ENCODE assay signal across 23 mouse cellular contexts in genomic region chr19:56370389-56371150, GRCm38 (mm10). TPM values are rescaled to one million over a fixed set of nuclear protein-coding genes. Genes with fewer than 3 reads are reported as not detected.
A peak's percentile ranks its signal among the peaks of the same experiment; 100 is the strongest.
DNase-seq lines count a peak whose midpoint lies in the region; ATAC-seq and TF ChIP-seq lines count a peak whose summit lies in the region.
"Had no signal": no experiment of that assay in that cellular context is flagged by ENCODE, and none has a peak within 500 bp of the region (broad histone marks: within the 10 kb centered on the region; RNA-seq: fewer than 3 reads in every experiment).

No protein-coding gene starts in this region.

- H3K27ac ChIP-seq in gastrocnemius, adult 2 months: peak overlapping the region; percentile 5; the same call in 1 of the 2 replicates
- H3K27ac ChIP-seq: embryonic facial prominence, embryonic 15.5 days; forebrain, embryonic 10.5 days; forebrain, embryonic 15.5 days; heart, embryonic 10.5 days; hindbrain, embryonic 13.5 days; hindbrain, postnatal 0 days had no signal

- H3K4me3 ChIP-seq in gastrocnemius, adult 2 months: no peak overlapping the region
- H3K4me3 ChIP-seq in megakaryocyte, embryonic 14.5 days (replicated peaks): peak overlapping the region; percentile 50
- H3K4me3 ChIP-seq: embryonic facial prominence, embryonic 15.5 days; erythroblast, embryonic 14.5 days; forebrain, embryonic 10.5 days; forebrain, embryonic 15.5 days; heart, embryonic 10.5 days; hindbrain, embryonic 13.5 days had no signal

- ATAC-seq in megakaryocyte, adult 5-6 weeks (ENCODE audit: poor library complexity, severe bottlenecking): no peak
- ATAC-seq in megakaryocyte progenitor cell, adult 5-6 weeks (replicated peaks; ENCODE audit: poor library complexity): peak; percentile 64
- ATAC-seq: forebrain, embryonic 15.5 days; hindbrain, postnatal 0 days had no signal

- H3K4me1 ChIP-seq in megakaryocyte, embryonic 14.5 days: peaks cover 35% of the 10 kb centered on the region
- H3K4me1 ChIP-seq: forebrain, embryonic 15.5 days; heart, embryonic 10.5 days; hindbrain, embryonic 13.5 days had no signal

- H3K9me3 ChIP-seq in megakaryocyte, embryonic 14.5 days: no peaks in the 10 kb centered on the region
- H3K9me3 ChIP-seq: embryonic facial prominence, embryonic 15.5 days; forebrain, embryonic 10.5 days; forebrain, embryonic 15.5 days; heart, embryonic 10.5 days; hindbrain, embryonic 13.5 days had no signal

- peaks cover 20% of the 10 kb centered on the region for H3K27me3 ChIP-seq in megakaryocyte, embryonic 14.5 days (replicated peaks)
- H3K27me3 ChIP-seq: embryonic facial prominence, embryonic 15.5 days; forebrain, embryonic 15.5 days; hindbrain, embryonic 13.5 days had no signal

- no peaks in the 10 kb centered on the region for H3K36me3 ChIP-seq in megakaryocyte, embryonic 14.5 days (replicated peaks; ENCODE audit: low read length)
- H3K36me3 ChIP-seq: embryonic facial prominence, embryonic 15.5 days; forebrain, embryonic 10.5 days; forebrain, embryonic 15.5 days; heart, embryonic 10.5 days; hindbrain, embryonic 13.5 days had no signal

- no peak for DNase-seq in gastrocnemius, adult 2 months
- no peak for DNase-seq in gastrocnemius, postnatal 14 days
- no peak for DNase-seq in urinary bladder, postnatal 14 days (ENCODE audit: low spot score)
- DNase-seq in kidney, postnatal 25 days: no peak
- DNase-seq: adrenal gland, adult 8-10 months; adrenal gland, postnatal 36 days; cerebellum, adult 2 months; cerebellum, postnatal 10 days; embryo, embryonic 11 days; gastrocnemius, postnatal 10 days; heart, postnatal 10 days; heart, postnatal 4 days had no signal

- TF ChIP-seq CTCF in gastrocnemius, adult 2 months (IDR thresholded peaks at IDR 0.05): no peak

- intact Hi-C loops in gastrocnemius, adult 2 months (cut with DNase I): no loop called here
- intact Hi-C loops in gastrocnemius, postnatal 14 days (cut with DNase I; ENCODE audit: low total_unique reads): no loop called here

RNA-seq across cellular contexts. Expression of gene Nrap, which starts 19.3 kb away (rescaled TPM):
- 100 to 1,000 TPM; 675 to 914 TPM for total RNA-seq in gastrocnemius, adult 2 months (2021)
- 100 to 1,000 TPM; 506 to 571 TPM for total RNA-seq in gastrocnemius, postnatal 14 days (2021)
- polyA plus RNA-seq in megakaryocyte, embryonic 14.5 days (2012; ENCODE audit: insufficient read depth, low replicate concordance): not detected in 2 replicates
- total RNA-seq in megakaryocyte, adult 5-6 weeks (2015): 0.02 TPM in 1 of 2 replicates, not detected in the other
- 0.04 and 0.12 TPM in 2 replicates for total RNA-seq in megakaryocyte, adult 5-6 weeks (2017)
- total RNA-seq in megakaryocyte progenitor cell, adult 5-6 weeks (2015): 0.39 TPM in 1 of 2 replicates, not detected in the other
- 0.46 and 1.6 TPM in 2 replicates for total RNA-seq in megakaryocyte progenitor cell, adult 5-6 weeks (2017)
- polyA plus RNA-seq: embryonic facial prominence, embryonic 11.5 days had no signal

RNA-seq across cellular contexts. Expression of gene Casp7, which starts 26.4 kb away (rescaled TPM):
- 1 to 10 TPM; 2.4 to 4.9 TPM for total RNA-seq in gastrocnemius, adult 2 months (2021)
- 1 to 10 TPM; 6.2 to 7.7 TPM for total RNA-seq in gastrocnemius, postnatal 14 days (2021)
- 2.5 and 2.6 TPM in 2 replicates for polyA plus RNA-seq in megakaryocyte, embryonic 14.5 days (2012; ENCODE audit: insufficient read depth, low replicate concordance)
- 35.8 and 41.4 TPM in 2 replicates for total RNA-seq in megakaryocyte, adult 5-6 weeks (2015)
- total RNA-seq in megakaryocyte, adult 5-6 weeks (2017): 30.3 and 31.4 TPM in 2 replicates
- total RNA-seq in megakaryocyte progenitor cell, adult 5-6 weeks (2015): 65.7 and 71.0 TPM in 2 replicates
- 48.4 and 53.7 TPM in 2 replicates for total RNA-seq in megakaryocyte progenitor cell, adult 5-6 weeks (2017)

Comparison
In these comparisons a context has a peak if more than half of its experiments do, and no peak if none do; other contexts are left out.
1. RNA of gene Nrap, which starts 19.3 kb away (total RNA-seq): 675 to 914 TPM in gastrocnemius, adult 2 months and 506 to 571 TPM in gastrocnemius, postnatal 14 days; 0.39 to 1.6 TPM in megakaryocyte progenitor cell, adult 5-6 weeks and 0.02 to 0.12 TPM in megakaryocyte, adult 5-6 weeks; every median in the first group is over 100 times any median in the second.